Mouse (Mus musculus) lung, embryonic 16.5 days (tissue): ENCODE data around the gene Irf9. TPM values are rescaled to one million over a fixed set of nuclear protein-coding genes. Genes with fewer than 3 reads are reported as not detected.

Source experiments
- ATAC-seq: fragments of 200-750 bp; cut with Nextera tagmentation; 2 replicates; pipeline ENCODE4 v1.8.0; 2017; ENCODE audit warnings: low read depth, mild to moderate bottlenecking, moderate library complexity
- H3K27ac ChIP-seq: fragments of 300-500 bp; sonication (generic); 2 replicates; pipeline ENCODE4 v1.5.1; 2014; ENCODE audit warnings: mild to moderate bottlenecking, control low read depth, low read length
- H3K27me3 ChIP-seq: fragments of 300-500 bp; sonication (generic); 2 replicates; pipeline ENCODE4 v1.6.1; 2014; ENCODE audit warnings: low read depth, low read length, mixed read lengths; ENCODE audit not compliant: control insufficient read depth, insufficient read depth
- H3K36me3 ChIP-seq: fragments of 300-500 bp; sonication (generic); 2 replicates; pipeline ENCODE4 v1.6.1; 2014; ENCODE audit warnings: low read length; ENCODE audit not compliant: control insufficient read depth, insufficient read depth
- H3K4me1 ChIP-seq: fragments of 300-500 bp; sonication (generic); replicated peaks from 2 replicates; pipeline ENCODE4 v1.6.1; 2014; ENCODE audit warnings: low read length, mixed read lengths; ENCODE audit not compliant: control insufficient read depth, insufficient read depth
- H3K4me2 ChIP-seq: fragments of 300-500 bp; sonication (generic); 2 replicates; pipeline ENCODE4 v1.6.1; 2014; ENCODE audit warnings: low read depth, low read length, control low read depth
- H3K4me3 ChIP-seq: fragments of 300-500 bp; sonication (generic); 2 replicates; pipeline ENCODE4 v1.5.1; 2014; ENCODE audit warnings: mild to moderate bottlenecking, low read length, control low read depth
- H3K9ac ChIP-seq: fragments of 300-500 bp; sonication (generic); 2 replicates; pipeline ENCODE4 v1.6.1; 2014; ENCODE audit warnings: low read length, control low read depth
- H3K9me3 ChIP-seq: fragments of 300-500 bp; sonication (generic); 2 replicates; pipeline ENCODE4 v1.6.1; 2016; ENCODE audit warnings: low read length; ENCODE audit not compliant: control insufficient read depth
- WGBS: fragments of 180-500 bp; shearing (Covaris S2); extraction: QIAGEN DNeasy Blood & Tissue Kit; methylation state at CpG from one replicate; pipeline ENCODE4 v1.1.7; 2014; 5-methylcytosine and 5-hydroxymethylcytosine counted together
- polyA plus RNA-seq: library from polyadenylated mRNA; unstranded; fragments of >200 nt; fragmentation: Nextera tagmentation; extraction: Ambion mirVana; gene quantifications from 2 replicates; pipeline ENCODE4 v1.2.1, GENCODE M21; 2015

Gene Irf9
- polyA plus RNA-seq, 1 experiment from 2014 or later, result 12.9 TPM

DNA sequence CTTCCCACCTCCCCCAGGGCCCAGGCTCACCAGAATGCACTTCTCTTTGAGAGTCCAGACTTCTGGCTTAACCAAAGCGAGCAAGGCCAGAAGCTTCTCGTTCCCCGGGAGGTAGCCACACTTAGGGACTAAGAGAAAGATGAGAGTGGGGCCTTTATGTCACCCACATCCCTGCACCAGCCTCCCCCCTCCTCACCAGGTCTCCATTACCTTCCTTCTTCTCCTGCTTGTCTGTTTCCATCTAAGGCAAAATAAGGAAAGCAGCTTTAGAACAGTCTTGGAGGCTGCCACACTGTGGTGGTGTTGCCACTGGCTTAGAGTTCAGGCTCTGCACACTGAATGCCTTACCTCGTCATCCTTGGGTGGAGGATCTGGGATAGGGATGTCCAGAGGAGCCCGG is 14.1 kb upstream of the Irf9 start:
- WGBS, result 89% methylated on average over 5 of the region's 5 CpGs
- H3K4me1 ChIP-seq, result peaks cover 23% of the 10 kb centered on the region
- no peaks in the 10 kb centered on the region for H3K9me3 ChIP-seq
- no peaks in the 10 kb centered on the region; the same call in 1 of the 2 replicates for H3K27me3 ChIP-seq
- no peak overlapping the region for H3K27ac ChIP-seq
- no peak overlapping the region for H3K4me3 ChIP-seq
- no peak for ATAC-seq
- no peak overlapping the region for H3K9ac ChIP-seq
- peaks cover 5% of the 10 kb centered on the region for H3K36me3 ChIP-seq
- H3K4me2 ChIP-seq, result no peak overlapping the region

DNA sequence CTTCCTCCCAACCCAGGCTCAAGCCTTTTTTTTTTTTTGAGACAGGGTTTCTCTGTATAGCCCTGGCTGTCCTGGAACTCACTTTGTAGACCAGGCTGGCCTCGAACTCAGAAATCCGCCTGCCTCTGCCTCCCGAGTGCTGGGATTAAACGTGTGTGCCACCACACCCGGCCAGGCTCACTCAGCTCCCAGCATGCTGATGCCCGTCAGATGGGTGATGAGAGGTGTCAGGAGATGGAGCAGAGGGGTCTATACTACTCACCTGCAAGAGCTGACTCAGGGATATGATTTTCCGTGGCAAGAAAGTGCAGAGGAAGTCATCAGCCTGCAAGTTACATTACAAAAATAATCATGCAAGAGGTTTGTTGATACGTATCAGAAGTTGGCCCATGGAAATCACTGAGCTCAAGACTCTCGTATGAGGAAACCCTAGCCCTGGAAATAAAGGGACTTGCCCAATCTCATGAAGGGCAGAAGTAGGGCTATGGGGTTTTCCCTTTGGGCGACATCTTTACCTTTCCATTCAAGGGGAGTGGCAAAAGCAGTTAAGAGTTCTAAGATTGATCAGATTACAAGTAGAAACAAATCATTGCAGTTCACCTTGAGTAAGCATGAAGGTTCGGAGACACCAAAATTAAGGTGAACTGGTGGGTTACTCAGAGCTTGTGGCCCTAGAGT is 13.5 kb upstream of the Irf9 start:
- Histone ChIP-seq H3K27ac (peak overlapping the region; percentile 67), H3K4me1 (peaks cover 23% of the 10 kb centered on the region)
- 78% methylated on average over 11 of the region's 11 CpGs for WGBS

DNA sequence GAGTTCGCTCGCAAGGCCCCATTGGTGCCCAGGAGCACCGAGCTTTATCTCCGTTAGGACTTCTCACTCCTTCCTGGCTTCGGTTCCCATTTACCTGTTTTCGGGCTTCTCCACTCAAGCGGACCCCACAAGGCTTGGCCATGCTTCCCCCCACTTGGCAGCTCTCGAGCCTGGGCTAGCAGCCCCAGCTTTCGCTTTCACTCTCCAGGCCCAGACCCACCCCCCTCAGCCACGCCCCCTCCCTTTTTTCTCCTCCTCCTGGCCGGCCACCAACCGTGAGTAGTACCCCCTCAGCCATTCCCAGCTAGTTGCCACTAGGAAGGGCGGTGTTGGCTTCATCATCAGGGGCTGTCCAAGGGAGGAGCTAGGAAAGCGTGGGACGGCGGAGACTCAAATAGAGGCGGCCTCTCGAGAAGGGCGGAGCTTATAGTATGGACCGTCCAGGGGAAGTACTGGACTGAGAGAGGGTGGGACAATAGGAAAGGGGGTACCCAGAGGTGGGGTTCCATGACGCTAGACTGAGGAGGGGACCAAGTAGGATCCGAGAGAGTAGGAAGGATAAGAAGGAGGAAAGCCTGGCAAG is 12.5 kb upstream of the Irf9 start, which contains the start of gene Psme2:
Gene Psme2, minus strand, starts transcription at position 366 of the 583 bp plus-strand sequence.
- H3K27ac ChIP-seq, result peak within 1 kb of the TSS; percentile 99
- H3K4me2 ChIP-seq, result peak within 1 kb of the TSS; percentile 83
- H3K9ac ChIP-seq, result peak within 1 kb of the TSS; percentile 91
- no peaks in the 10 kb centered on the region for H3K27me3 ChIP-seq
- WGBS, result under 1% methylated on average over 22 of the region's 22 CpGs
- peak; percentile 98 for ATAC-seq
- peak within 1 kb of the TSS; percentile 98 for H3K4me3 ChIP-seq
- peaks cover 17% of the 10 kb centered on the region for H3K36me3 ChIP-seq
- no peaks in the 10 kb centered on the region for H3K9me3 ChIP-seq
- peaks cover 16% of the 10 kb centered on the region for H3K4me1 ChIP-seq

More for the DNA sequence above, 13.5 kb upstream of the Irf9 start:
- peaks cover 10% of the 10 kb centered on the region for H3K36me3 ChIP-seq
- H3K27me3 ChIP-seq, result no peaks in the 10 kb centered on the region
- no peak for ATAC-seq
- peak overlapping the region; percentile 98 for H3K4me3 ChIP-seq
- H3K4me2 ChIP-seq, result peak overlapping the region; percentile 83
- peak overlapping the region; percentile 77 for H3K9ac ChIP-seq
- H3K9me3 ChIP-seq, result no peaks in the 10 kb centered on the region

DNA sequence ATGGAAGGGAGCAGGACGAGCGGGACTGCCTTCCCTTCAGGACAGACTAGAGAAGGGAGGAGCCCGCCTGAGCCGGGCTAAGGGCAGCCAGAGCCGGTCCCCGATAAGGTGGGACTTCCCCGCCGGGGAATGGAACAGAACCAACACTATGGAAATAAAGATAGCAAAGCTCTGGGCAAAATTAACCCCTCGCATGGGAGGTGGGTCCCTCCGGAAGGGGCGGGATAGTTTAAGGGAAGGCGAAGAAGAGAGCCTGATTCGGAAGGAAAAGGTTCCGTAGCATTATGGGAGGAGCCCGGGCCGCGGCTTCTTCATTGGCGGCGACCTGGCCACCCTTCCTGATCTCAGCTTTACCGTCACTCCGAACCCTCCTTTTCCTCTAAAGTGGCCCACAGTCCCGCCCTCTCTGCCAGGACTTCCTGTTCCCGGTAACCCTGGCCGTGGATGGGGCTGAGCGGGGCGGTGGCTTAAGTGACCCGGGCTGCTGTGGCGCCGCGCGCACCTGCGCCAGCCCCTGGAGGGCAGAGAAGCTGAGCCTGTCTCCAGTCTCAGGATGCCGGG is 12.0 kb upstream of the Irf9 start, which contains the start of gene Rnf31:
Gene Rnf31, plus strand, starts transcription at position 378 of the 561 bp plus-strand sequence.
- Histone ChIP-seq H3K27ac (peak within 1 kb of the TSS; percentile 99), H3K4me2 (peak within 1 kb of the TSS; percentile 83), H3K9me3 (no peaks in the 10 kb centered on the region), H3K4me1 (peaks cover 16% of the 10 kb centered on the region), H3K4me3 (peak within 1 kb of the TSS; percentile 98), H3K27me3 (no peaks in the 10 kb centered on the region), H3K36me3 (peaks cover 22% of the 10 kb centered on the region), H3K9ac (peak within 1 kb of the TSS; percentile 91)
- ATAC-seq, result peak; percentile 91
- under 1% methylated on average over 33 of the region's 33 CpGs for WGBS

DNA sequence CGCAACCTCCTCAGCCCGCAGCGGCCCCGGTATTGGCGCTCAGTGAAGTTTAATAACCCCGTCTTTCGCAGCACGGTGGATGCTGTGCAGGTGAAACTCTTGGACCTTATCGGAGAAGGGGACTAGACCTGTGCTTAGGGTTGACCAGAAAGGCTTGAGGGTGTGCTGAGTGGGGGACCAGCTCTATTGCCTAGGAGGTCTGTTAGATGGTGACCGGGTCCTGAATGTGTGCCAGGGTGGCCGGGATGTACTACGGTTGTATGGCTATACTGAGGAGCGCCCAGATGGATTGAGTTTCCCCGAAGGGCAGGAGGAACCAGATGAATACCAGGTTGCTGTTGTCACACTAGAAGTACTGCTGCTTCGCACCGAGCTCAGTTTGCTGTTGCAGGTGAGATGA is 11.1 kb upstream of the Irf9 start:
- no peak for ATAC-seq
- no peaks in the 10 kb centered on the region for H3K27me3 ChIP-seq
- H3K4me1 ChIP-seq, result peaks cover 16% of the 10 kb centered on the region
- H3K4me2 ChIP-seq, result peak overlapping the region; percentile 83
- no peaks in the 10 kb centered on the region for H3K9me3 ChIP-seq
- peak overlapping the region; percentile 98 for H3K4me3 ChIP-seq
- H3K9ac ChIP-seq, result peak overlapping the region; percentile 91
- H3K36me3 ChIP-seq, result peaks cover 30% of the 10 kb centered on the region
- WGBS, result 3% methylated on average over 16 of the region's 16 CpGs
- H3K27ac ChIP-seq, result no peak overlapping the region

DNA sequence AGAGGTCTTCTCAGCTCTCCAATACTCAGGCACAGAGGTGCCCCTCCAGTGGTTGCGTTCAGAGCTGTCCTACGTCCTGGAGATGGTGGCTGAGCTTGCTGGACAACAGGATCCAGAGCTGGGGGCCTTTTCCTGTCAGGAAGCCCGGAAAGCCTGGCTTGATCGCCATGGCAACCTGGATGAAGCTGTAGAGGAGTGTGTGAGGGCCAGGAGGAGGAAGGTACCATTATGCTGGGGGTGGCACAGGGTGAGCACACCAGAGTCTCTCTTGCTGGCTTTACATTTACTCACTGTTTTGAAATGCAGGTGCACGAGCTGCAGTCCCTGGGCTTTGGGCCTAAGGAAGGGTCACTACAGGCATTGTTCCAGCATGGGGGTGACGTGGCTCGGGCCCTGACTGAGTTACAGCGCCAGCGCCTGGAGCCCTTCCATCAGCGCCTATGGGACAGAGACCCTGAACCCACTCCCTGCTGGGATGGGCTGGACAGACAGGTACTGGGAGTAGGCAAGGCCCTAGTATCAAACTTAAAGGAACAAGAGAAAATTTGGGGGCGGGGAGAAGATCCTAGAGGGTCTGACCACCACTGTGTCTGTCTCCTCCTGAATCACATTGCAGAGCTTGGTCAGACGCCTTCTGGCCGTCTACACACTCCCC is 7.2 kb upstream of the Irf9 start:
- Histone ChIP-seq H3K9ac (no peak overlapping the region), H3K36me3 (peaks cover 42% of the 10 kb centered on the region), H3K4me1 (peaks cover 10% of the 10 kb centered on the region), H3K4me2 (no peak overlapping the region), H3K9me3 (no peaks in the 10 kb centered on the region), H3K27me3 (no peaks in the 10 kb centered on the region), H3K4me3 (no peak overlapping the region), H3K27ac (no peak overlapping the region)
- no peak for ATAC-seq
- 82% methylated on average over 13 of the region's 13 CpGs for WGBS

DNA sequence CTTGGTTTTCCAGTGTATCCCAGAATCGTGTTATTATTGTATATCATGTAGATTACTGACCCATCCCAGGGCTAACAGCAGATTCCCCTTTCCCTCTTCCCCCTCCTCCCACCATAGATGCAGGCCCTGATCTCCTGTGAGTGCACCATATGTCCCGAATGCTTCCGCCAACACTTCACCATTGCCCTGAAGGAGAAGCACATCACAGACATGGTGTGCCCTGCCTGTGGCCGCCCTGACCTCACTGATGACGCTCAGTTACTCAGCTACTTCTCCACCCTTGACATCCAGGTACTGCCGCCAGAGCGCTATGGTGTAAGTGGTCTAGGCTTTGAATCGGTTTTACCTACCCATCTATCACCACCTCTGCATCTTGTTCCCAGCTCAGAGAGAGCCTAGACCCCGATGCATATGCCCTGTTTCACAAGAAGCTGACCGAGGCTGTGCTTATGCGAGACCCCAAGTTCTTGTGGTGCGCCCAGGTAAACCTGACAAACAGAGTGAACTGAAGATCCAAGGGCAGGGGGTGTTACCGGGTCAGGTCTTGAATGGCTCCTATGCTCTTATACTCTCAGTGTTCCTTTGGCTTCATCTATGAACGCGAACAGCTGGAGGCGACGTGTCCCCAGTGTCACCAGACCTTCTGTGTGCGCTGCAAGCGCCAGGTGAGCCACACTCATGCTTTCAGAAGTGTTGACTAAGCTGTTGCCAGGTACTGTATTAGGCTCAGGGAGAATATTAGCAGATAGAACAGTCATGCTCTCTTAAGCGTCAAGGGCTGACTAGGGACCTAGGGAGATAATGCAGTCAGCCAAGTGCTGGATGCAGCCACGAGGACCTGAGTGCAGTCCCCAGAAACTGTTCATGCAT is 4.6 kb upstream of the Irf9 start:
- Histone ChIP-seq H3K27me3 (no peaks in the 10 kb centered on the region), H3K4me1 (peaks cover 3% of the 10 kb centered on the region), H3K27ac (no peak overlapping the region), H3K9ac (no peak overlapping the region), H3K4me2 (no peak overlapping the region), H3K4me3 (no peak overlapping the region), H3K9me3 (no peaks in the 10 kb centered on the region), H3K36me3 (peaks cover 56% of the 10 kb centered on the region)
- 90% methylated on average over 21 of the region's 21 CpGs for WGBS
- no peak for ATAC-seq

DNA sequence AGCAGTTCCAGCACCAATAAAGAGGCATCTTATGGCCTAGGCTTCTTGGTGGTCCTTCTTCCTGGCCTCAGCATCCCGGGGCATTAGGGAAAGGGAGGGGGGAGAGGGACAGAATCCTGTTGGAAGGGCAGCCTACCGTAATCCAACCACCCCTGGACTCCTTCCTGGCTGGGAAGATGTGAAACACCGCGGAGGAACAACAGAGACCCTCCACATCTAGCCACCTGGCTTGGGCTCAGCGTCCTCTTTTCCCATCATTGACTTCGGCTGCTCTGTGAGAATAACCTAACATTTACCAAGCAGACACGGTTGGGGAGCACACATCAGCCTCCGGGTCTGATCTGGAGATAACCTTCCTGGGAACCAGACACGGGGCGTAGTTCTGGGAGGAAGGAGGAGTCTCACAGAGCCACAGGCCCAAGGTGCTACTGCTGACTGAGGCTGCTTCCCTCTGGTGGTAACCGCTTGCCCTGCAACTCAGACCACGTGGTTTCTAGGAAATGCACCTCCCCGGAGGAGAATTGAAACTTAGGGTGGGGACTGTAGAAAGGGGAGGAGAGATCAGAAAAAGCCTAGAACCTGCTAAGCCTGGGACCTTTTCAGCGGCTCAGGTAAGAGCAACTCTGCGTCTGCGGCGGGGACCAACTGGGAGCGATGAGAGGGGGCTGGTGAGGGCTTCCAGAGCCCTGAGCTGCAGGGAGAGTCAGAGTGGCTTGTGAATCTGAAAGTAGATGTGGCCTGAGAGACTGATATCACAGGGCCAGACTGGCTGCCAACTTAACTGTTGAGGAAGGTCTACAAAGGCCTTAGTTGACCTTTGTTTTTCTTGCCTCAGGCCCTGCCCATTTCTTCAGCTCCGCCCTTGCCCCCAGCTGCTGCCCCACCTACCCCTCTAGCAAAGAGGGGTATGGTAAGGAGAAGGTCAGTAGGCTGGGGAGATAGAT is 534 bp downstream of the Irf9 start:
- no peaks in the 10 kb centered on the region for H3K27me3 ChIP-seq
- peaks cover 4% of the 10 kb centered on the region for H3K4me1 ChIP-seq
- H3K9me3 ChIP-seq, result no peaks in the 10 kb centered on the region
- peak overlapping the region; percentile 53 for H3K4me2 ChIP-seq
- peak overlapping the region; percentile 77 for H3K27ac ChIP-seq
- peak; percentile 95 for ATAC-seq
- peak overlapping the region; percentile 41 for H3K4me3 ChIP-seq
- WGBS, result 15% methylated on average over 19 of the region's 19 CpGs
- H3K9ac ChIP-seq, result peak overlapping the region; percentile 58
- H3K36me3 ChIP-seq, result peaks cover 38% of the 10 kb centered on the region
